Mouse (Mus musculus): ENCODE data around the gene Cdhr2. TPM values are rescaled to one million over a fixed set of nuclear protein-coding genes. Genes with fewer than 3 reads are reported as not detected.

The Cdhr2 gene
- polyA plus RNA-seq, 1 experiment from 2014 or later: not detected

DNA sequence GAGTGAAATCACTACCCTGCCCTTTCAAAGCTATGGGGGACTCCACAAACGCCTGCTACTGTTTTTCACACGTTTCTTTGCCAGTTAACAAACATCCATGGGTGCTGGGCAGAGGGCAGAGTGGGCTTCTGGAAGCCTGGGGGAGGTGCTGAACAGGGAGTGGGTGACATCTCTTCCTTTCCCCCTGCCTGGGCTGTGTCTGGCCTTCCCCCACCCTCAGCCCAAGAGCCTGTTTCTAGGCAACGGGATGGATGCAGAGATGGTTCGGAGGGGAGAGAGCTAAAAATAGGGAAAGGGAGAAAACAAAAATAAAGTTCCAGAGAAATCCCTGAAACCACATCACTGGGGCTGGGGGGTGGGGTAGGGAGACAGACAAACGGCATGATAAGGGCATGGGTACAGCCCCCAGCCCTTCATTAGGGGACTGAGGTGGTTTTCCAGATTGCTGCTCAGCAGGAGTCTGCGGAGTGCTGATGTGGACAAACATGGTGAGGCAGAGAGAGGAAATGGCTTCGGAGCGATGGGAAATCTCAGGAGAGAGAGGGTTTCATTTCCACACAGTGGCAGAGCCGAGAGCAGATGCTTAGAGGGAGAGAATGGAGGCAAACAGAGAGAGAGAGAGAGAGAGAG, 54.1 kb downstream of the Cdhr2 start:
- H3K9me3 ChIP-seq (ENCODE audit: control insufficient read depth, low read length): no peaks in the 10 kb centered on the region
- WGBS: 19% methylated on average over 9 of the region's 9 CpGs
- no peak overlapping the region for H3K4me2 ChIP-seq (ENCODE audit: low read depth, low read length)
- H3K9ac ChIP-seq (ENCODE audit: low read length): no peak overlapping the region
- H3K4me3 ChIP-seq (ENCODE audit: low read length): no peak overlapping the region
- no peak overlapping the region for H3K27ac ChIP-seq (ENCODE audit: low read length)
- H3K36me3 ChIP-seq (ENCODE audit: control insufficient read depth, insufficient read depth, low read length): no peaks in the 10 kb centered on the region
- ATAC-seq (ENCODE audit: low read depth): no peak
- H3K27me3 ChIP-seq (ENCODE audit: control insufficient read depth, insufficient read depth, low read depth, low read length): peaks cover 16% of the 10 kb centered on the region
- peaks cover 11% of the 10 kb centered on the region for H3K4me1 ChIP-seq (replicated peaks; ENCODE audit: control insufficient read depth, insufficient read depth, low read length)

DNA sequence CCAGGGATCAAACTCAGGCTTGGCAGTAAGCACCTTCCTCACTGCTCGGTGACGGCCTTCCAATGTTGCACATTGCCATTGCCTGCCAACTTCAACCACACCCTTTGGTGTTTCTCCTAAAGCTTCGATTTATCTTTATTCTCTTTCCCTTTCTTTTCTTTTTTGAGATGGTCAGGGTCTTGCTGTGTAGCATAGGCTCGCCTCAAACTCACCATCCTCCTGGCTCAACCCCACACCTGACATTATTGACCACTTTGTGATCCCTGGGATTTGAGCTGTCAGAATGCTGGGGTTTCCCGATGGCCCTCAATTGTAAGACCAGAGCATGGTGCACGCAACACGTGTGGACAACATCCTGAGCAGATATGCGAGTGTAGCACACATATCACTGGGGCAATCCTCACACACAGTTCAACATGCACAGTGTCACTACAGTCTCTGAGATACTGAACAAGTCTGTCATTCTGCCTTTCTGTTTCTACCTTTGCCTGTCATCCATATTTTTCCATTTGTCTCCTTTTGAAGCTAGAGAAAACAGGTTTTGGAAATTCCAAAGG, 55.0 kb downstream of the Cdhr2 start:
- no peak overlapping the region for H3K9ac ChIP-seq (ENCODE audit: low read length)
- 75% methylated on average over 8 of the region's 8 CpGs for WGBS
- no peak for ATAC-seq (ENCODE audit: low read depth)
- H3K4me2 ChIP-seq (ENCODE audit: low read depth, low read length): no peak overlapping the region
- no peaks in the 10 kb centered on the region for H3K36me3 ChIP-seq (ENCODE audit: control insufficient read depth, insufficient read depth, low read length)
- peaks cover 11% of the 10 kb centered on the region for H3K4me1 ChIP-seq (replicated peaks; ENCODE audit: control insufficient read depth, insufficient read depth, low read length)
- H3K27me3 ChIP-seq (ENCODE audit: control insufficient read depth, insufficient read depth, low read depth, low read length): peaks cover 13% of the 10 kb centered on the region
- no peak overlapping the region for H3K4me3 ChIP-seq (ENCODE audit: low read length)
- no peak overlapping the region for H3K27ac ChIP-seq (ENCODE audit: low read length)
- no peaks in the 10 kb centered on the region for H3K9me3 ChIP-seq (ENCODE audit: control insufficient read depth, low read length)

DNA sequence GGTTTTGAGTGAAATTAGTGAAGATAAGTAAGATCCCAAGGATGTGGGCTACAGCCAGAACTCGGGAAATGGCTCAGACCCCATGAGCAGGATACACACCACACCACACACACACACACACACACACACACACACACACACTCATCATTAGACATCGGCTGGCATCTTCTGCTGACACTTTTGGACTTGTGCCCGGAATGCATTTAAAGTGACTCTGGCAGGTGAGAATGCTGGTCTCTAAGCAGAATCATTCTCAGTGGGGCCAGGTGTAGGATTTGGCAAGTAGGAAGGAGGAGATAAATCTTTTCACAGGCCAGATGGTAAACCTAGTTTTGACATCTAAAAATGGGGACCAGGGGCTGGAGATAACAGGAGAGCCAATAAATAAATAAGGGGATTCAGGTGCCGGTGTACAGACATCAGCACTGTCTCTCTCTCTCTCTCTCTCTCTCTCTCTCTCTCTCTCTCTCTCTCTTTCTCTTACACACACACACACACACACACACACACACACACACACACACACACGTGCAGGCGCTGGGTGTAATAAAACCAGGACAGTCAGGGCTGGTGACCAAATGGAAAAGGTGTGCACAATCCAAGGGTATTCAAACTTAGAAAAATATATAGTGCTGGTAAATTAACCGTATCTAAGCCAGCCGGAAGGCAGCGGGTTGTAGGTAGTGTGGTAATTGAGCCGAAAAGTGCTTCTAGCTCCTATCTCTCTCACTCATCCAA, 56.0 kb downstream of the Cdhr2 start:
- Histone ChIP-seq H3K9ac (ENCODE audit: low read length) (no peak overlapping the region), H3K4me2 (ENCODE audit: low read depth, low read length) (peak overlapping the region; percentile 67), H3K27me3 (ENCODE audit: control insufficient read depth, insufficient read depth, low read depth, low read length) (peaks cover 13% of the 10 kb centered on the region), H3K36me3 (ENCODE audit: control insufficient read depth, insufficient read depth, low read length) (no peaks in the 10 kb centered on the region), H3K4me1 (replicated peaks; ENCODE audit: control insufficient read depth, insufficient read depth, low read length) (peaks cover 11% of the 10 kb centered on the region), H3K9me3 (ENCODE audit: control insufficient read depth, low read length) (no peaks in the 10 kb centered on the region), H3K27ac (ENCODE audit: low read length) (no peak overlapping the region), H3K4me3 (ENCODE audit: low read length) (no peak overlapping the region)
- 40% methylated on average over 10 of the region's 10 CpGs for WGBS
- no peak for ATAC-seq (ENCODE audit: low read depth)

DNA sequence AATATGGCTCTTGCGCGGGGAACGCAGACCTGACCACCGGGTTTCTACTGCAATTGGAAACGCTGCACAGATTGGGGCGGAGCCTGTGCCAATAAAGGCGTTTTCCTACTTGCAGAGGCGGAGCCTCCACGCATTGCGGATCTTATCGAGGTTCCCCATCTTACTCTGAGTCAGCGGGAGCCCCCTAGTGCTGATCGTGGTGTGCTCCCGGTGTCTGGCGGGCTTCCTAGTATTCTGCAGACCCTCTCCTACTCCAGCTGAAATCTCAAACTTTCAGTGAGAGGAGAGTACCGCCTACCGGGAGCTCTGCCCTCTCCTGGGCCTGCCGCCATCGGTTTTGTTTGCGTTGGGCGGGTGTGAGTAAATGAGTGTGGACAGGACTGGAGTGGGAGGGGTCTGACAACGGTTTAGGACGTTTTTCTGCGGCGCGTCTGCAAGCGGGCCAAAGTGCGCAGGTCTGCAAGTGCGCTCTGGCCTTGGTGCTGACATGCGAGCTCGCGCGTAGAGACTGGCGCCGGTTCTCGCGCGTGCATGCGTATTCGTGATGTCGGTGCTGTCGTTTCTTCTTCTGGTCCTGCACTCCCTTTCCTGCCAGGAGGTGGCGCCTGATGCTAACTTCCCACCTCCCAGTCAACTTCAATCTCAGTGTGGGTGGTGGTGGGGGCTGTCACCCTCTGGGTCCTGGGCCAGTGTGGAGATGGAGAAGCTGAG, 56.9 kb downstream of the Cdhr2 start:
- peaks cover 11% of the 10 kb centered on the region for H3K4me1 ChIP-seq (replicated peaks; ENCODE audit: control insufficient read depth, insufficient read depth, low read length)
- no peaks in the 10 kb centered on the region for H3K36me3 ChIP-seq (ENCODE audit: control insufficient read depth, insufficient read depth, low read length)
- WGBS: under 1% methylated on average over 43 of the region's 43 CpGs
- H3K27me3 ChIP-seq (ENCODE audit: control insufficient read depth, insufficient read depth, low read depth, low read length): peaks cover 15% of the 10 kb centered on the region
- H3K27ac ChIP-seq (ENCODE audit: low read length): no peak overlapping the region
- H3K9me3 ChIP-seq (ENCODE audit: control insufficient read depth, low read length): no peaks in the 10 kb centered on the region
- peak; percentile 94 for ATAC-seq (ENCODE audit: low read depth)
- peak overlapping the region; percentile 46 for H3K4me3 ChIP-seq (ENCODE audit: low read length)
- no peak overlapping the region for H3K9ac ChIP-seq (ENCODE audit: low read length)
- peak overlapping the region; percentile 67 for H3K4me2 ChIP-seq (ENCODE audit: low read depth, low read length)

DNA sequence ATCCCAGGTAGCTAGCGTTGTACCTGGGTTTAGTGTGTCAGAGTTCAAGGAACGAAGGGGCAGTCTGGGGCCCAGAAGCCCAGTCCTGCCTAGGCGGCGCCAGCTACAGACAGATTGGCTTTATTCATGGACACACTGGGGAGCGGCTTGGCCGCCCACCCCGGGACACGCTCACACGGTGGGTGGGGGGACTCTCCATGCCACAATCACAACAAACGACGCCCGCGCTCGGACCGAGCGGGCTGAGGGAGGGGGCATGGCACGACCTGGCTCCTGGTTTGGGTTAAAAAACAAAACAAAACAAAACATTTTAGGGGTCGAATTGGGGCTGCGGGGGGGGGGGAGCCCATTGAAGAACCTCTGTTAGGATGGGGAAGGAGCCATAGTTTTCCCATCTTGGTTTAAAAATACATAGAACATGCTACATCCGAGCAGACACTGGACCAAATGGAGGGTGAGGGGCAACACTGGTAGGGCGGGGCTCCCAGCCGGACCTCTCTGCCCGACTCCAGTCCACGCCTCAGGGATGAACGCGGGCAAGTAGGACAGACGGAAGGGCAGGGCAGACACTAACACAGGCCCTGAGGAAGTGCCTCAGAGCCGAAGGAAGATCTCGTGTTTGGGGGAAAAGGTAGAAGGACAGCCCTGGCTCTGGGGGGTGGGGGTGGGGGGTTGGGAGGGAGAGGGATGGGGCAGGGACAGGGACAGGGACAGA, 57.7 kb downstream of the Cdhr2 start:
- Histone ChIP-seq H3K4me2 (ENCODE audit: low read depth, low read length) (peak overlapping the region; percentile 67), H3K27me3 (ENCODE audit: control insufficient read depth, insufficient read depth, low read depth, low read length) (peaks cover 22% of the 10 kb centered on the region), H3K9ac (ENCODE audit: low read length) (no peak overlapping the region), H3K27ac (ENCODE audit: low read length) (no peak overlapping the region), H3K4me1 (replicated peaks; ENCODE audit: control insufficient read depth, insufficient read depth, low read length) (peaks cover 11% of the 10 kb centered on the region), H3K4me3 (ENCODE audit: low read length) (peak overlapping the region; percentile 46), H3K9me3 (ENCODE audit: control insufficient read depth, low read length) (no peaks in the 10 kb centered on the region), H3K36me3 (ENCODE audit: control insufficient read depth, insufficient read depth, low read length) (no peaks in the 10 kb centered on the region)
- WGBS: 2% methylated on average over 29 of the region's 29 CpGs
- ATAC-seq (ENCODE audit: low read depth): no peak

GRCm38 (mm10) chr13:54759496-54759895, 58.2 kb downstream of the Cdhr2 start:
- no peaks in the 10 kb centered on the region for H3K36me3 ChIP-seq (ENCODE audit: control insufficient read depth, insufficient read depth, low read length)
- H3K4me2 ChIP-seq (ENCODE audit: low read depth, low read length): no peak overlapping the region
- peaks cover 28% of the 10 kb centered on the region for H3K27me3 ChIP-seq (ENCODE audit: control insufficient read depth, insufficient read depth, low read depth, low read length)
- H3K4me1 ChIP-seq (replicated peaks; ENCODE audit: control insufficient read depth, insufficient read depth, low read length): peaks cover 11% of the 10 kb centered on the region
- H3K9me3 ChIP-seq (ENCODE audit: control insufficient read depth, low read length): no peaks in the 10 kb centered on the region
- 20% methylated on average over 7 of the region's 7 CpGs for WGBS
- H3K4me3 ChIP-seq (ENCODE audit: low read length): no peak overlapping the region
- no peak overlapping the region for H3K9ac ChIP-seq (ENCODE audit: low read length)
- no peak for ATAC-seq (ENCODE audit: low read depth)
- H3K27ac ChIP-seq (ENCODE audit: low read length): no peak overlapping the region

DNA sequence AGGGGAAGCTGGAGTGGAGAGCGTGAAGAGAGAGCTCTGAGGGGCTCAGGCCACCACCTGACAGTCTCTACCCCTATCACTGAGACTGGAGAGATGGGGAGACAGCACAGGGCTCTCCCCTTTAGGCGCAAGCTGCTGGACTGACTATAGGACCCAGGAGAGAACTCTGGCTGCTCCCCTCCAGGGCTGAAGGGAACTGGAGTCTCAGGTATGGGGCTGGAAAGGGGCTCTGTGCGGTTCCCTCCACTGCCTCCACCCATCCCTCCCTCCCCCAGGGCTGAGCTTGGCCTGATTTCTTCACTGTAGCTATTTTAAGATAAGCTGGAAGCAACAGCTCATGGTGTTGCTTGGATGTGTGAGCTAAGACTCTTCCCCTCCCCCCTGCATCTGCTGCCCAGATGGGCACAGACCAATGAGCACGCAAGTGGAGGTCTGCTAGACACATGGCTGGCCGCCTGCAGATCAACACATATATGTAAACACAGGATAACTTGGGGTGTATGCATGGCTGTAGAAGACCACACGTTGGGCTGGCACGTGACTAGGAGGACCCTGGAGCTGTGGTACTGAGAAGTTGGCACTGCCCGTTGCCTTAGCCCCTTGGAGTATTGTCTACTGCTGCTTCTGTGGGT, 59.0 kb downstream of the Cdhr2 start:
- H3K4me3 ChIP-seq (ENCODE audit: low read length): no peak overlapping the region
- H3K4me2 ChIP-seq (ENCODE audit: low read depth, low read length): no peak overlapping the region
- no peak overlapping the region for H3K27ac ChIP-seq (ENCODE audit: low read length)
- peaks cover 11% of the 10 kb centered on the region for H3K4me1 ChIP-seq (replicated peaks; ENCODE audit: control insufficient read depth, insufficient read depth, low read length)
- H3K36me3 ChIP-seq (ENCODE audit: control insufficient read depth, insufficient read depth, low read length): no peaks in the 10 kb centered on the region
- WGBS: 48% methylated on average over 8 of the region's 8 CpGs
- no peak for ATAC-seq (ENCODE audit: low read depth)
- H3K27me3 ChIP-seq (ENCODE audit: control insufficient read depth, insufficient read depth, low read depth, low read length): peaks cover 36% of the 10 kb centered on the region
- no peaks in the 10 kb centered on the region for H3K9me3 ChIP-seq (ENCODE audit: control insufficient read depth, low read length)
- H3K9ac ChIP-seq (ENCODE audit: low read length): no peak overlapping the region

DNA sequence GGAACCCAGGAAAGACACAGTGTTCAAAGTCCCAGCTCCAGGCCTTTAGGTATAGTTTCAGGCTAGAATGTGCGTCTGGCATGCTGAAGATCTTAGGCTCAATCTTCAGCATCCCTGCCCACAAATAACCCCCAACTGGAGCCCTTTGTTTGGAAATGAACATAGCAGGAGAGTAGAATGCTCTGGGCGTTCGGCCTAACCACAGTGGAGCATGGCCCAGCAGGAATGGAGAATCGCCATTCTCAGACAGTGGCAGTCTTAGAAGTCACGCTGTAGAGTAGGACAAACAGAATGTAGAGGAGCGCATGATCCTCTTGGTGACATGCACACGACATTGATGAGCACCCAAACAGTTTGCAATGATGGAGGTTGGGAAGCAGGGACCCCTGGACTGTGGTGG, 59.6 kb downstream of the Cdhr2 start:
- Histone ChIP-seq H3K9me3 (ENCODE audit: control insufficient read depth, low read length) (no peaks in the 10 kb centered on the region), H3K4me1 (replicated peaks; ENCODE audit: control insufficient read depth, insufficient read depth, low read length) (peaks cover 11% of the 10 kb centered on the region), H3K4me2 (ENCODE audit: low read depth, low read length) (no peak overlapping the region), H3K36me3 (ENCODE audit: control insufficient read depth, insufficient read depth, low read length) (no peaks in the 10 kb centered on the region), H3K9ac (ENCODE audit: low read length) (no peak overlapping the region), H3K4me3 (ENCODE audit: low read length) (no peak overlapping the region), H3K27me3 (ENCODE audit: control insufficient read depth, insufficient read depth, low read depth, low read length) (peaks cover 42% of the 10 kb centered on the region), H3K27ac (ENCODE audit: low read length) (no peak overlapping the region)
- no peak for ATAC-seq (ENCODE audit: low read depth)
- WGBS: 75% methylated on average over 7 of the region's 7 CpGs

Measured in lung, embryonic 16.5 days (tissue).